Mouse (Mus musculus): ENCODE measurements at regions not wholly inside any gene's neighbourhood (a gene's known extent, or its start where the extent isn't known, plus 50 kb on each side); places are given as distances from the start of the nearest gene placed in this dataset.
A peak's percentile ranks its signal among the peaks of the same experiment; 100 is the strongest.

GRCm38 (mm10) chr14:31891500-31892185 lies 61.2 kb upstream of the Ankrd28 start:
- DNase-seq, result no peak

DNA sequence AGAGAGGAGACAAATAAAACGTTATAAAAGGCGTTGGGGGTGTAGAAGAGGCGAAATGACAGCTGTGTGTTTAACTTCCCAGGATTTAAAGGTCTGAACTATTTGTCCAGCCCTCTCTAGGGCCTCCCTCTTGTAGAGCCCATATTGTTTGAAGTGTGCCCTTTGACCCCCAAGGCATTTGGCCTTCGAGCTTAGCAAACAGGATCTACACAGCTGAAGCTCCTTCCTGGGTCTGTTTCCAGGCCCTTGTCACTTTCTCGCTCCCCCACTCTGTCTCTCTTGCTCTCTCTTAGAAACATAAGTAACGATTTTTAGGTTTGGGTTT lies 61.7 kb upstream of the Ankrd28 start:
- no peak for DNase-seq

- no peak for DNase-seq
Observed at GRCm38 (mm10) chr14:31896500-31896899, 66.0 kb upstream of the Ankrd28 start.

DNA sequence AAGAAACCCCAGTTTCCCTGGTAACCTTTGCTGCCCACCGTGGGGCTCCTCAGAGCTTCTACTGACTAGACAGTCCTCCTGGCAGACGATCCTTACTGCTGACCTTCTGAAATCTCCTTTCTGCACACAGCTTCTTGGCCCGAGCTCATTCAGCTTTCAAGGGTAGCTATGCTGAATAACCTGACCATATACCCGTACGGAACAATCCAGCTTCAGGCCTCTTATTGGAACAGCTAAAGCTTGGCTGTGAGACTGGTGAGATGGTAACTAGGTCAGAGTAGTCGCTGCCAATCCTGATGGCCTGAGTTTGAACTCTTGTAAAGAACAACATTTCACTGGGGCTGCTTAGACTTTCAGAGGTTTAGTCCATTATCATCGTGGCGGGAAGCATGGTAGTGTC lies 69.1 kb upstream of the Ankrd28 start:
- no peak for DNase-seq

DNA sequence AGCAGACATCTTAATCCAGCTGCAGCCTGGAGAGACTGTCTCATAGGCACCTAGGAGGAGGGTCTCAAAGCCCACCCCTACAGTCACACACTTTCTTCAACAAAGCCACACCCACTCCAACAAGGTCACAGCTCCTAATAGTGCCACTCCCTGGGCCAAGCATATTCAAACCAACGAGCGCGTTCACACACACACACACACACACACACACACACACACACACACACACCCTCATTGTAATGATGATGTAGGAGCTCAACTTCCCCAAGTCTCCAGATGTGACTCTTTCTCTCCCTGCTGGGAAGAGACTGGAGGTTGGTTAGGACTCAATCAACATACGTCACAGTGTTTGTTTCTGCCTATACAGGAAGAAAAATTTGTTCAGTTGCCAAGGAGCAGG lies 69.5 kb upstream of the Ankrd28 start:
- DNase-seq, result no peak

DNA sequence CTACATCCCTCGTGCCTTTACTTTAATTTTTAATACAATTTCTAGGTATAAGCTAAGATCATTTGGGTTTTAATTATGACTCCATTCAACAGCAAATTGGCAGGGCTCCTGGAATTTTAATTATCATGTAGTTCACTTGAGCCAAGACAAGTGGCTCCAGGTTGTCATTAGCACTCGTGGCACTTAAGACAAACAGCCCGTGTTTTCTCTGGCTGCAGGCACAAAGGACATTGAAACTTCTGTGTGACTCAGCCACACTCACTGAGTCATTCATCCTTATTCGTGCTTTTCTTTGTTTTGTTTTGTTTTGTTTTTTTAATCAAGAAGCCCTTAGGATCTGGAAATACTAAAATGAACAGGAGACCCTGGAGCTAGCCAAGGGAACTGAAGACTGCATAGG lies 71.5 kb upstream of the Ankrd28 start:
- no peak for DNase-seq

DNA sequence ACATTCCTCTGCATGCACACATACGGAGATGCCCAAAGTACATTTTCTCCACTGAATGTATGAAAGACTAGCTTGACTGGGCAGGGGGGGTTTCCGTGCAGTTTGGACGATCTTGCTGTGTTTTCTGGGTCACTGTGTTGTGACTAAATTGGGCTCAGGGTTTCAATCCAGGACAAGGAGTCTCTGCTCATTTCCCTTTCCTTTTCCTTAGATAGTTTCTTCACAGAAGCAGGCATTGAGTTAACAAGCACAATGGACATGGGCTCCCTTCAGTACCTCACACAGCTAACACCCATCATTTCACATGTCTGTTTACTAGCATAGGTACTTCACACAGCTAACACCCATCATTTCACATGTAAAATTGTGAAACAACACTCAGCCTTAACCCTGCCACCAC lies 73.2 kb upstream of the Ankrd28 start:
- no peak for DNase-seq

DNA sequence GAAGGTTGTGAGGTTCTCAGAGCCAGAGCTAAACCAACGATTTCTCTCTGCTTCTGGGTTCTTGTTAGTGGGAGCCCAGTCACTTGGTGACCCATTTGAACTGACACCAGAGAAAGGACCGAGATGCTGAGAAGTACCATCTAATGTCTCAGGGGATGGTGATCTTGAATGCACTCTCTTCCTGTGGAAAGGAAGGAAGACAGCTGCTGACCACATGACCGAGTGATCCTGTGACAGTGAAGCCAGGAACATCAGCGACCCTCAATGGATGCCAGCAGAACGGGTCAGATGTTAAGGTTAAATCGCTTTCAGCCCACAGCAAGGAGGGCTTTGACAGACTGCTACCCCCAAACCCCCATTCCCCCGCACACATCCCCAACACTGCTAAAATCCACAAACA lies 78.1 kb upstream of the Ankrd28 start:
- no peak for DNase-seq

DNA sequence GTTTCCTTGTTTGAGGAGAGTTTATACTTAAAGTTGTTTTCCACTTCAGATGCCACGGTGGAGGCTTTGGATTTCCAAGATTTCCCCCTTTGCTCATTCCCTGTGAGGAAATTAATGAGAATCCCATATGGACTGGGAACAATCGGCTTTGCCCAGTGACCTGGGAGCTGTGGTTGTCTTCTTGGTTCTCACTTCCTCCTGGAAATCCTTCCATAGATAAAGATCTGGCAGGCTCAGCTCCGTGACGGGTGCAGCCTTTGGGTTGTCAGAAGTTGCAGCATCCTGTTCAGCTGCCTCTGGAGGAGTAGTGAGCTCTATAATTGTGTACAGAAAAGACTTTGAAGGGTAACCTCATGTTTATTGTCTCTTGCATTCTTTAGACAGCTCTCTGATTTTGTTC lies 78.8 kb upstream of the Ankrd28 start:
- DNase-seq, result peak; percentile 60

- DNase-seq, result no peak
Observed at GRCm38 (mm10) chr14:31910809-31911208, 80.4 kb upstream of the Ankrd28 start.

- no peak for DNase-seq
Observed at GRCm38 (mm10) chr14:31918461-31918860, 88.0 kb upstream of the Ankrd28 start.

- no peak for DNase-seq
Observed at GRCm38 (mm10) chr14:31918921-31919320, 88.5 kb upstream of the Ankrd28 start.

DNA sequence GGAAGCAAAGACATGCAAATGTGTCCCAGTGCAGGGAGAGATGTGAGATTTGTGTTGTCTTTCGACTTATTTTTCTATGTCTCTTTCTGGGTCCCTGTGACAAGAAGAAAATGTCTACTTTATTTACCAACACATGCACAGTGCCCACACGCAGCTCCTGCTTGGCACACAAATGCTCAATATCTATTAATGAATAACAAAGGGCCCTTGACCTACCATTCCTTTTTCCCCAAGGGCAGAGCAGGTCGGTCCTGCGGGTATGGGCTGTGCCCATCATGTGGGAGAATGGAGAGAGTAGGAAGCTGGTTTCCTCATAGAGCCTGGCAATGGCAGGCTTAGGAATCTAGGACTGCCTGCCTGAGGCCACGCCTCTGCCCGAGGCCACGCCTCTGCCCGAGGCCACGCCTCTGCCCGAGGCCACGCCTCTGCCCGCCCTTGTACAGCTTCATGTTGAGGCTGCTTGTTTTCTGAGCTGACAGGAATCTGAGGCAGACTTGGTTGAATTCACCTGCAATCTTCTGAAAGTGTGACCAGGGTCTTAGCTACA lies 98.8 kb upstream of the Ankrd28 start:
- DNase-seq, result peak; percentile 69

- DNase-seq, result peak; percentile 94
Observed at GRCm38 (mm10) chr14:31930367-31930766, 98.4 kb upstream of the Galnt15 start.

- peak; percentile 59 for DNase-seq
Observed at GRCm38 (mm10) chr14:31931971-31932370, 96.8 kb upstream of the Galnt15 start.

DNA sequence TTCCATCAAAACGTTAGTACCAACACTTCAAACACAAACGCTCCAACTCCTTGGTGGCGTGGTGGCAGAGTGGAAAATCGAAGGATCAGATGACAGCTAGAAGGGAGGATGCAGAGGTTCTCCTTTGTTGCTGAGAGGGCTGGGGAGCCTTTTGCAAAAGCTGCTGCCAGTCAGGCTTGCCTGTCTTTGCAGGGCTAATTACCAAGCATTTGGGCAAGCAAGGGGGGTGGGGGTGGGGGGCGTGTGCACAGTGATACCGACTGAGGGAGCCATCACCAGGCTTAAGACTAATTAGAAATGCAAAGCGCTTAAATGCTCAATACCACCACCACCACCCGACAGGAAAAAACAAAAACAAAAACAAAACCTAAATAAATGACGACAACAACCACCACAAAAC lies 95.3 kb upstream of the Galnt15 start:
- no peak for DNase-seq

DNA sequence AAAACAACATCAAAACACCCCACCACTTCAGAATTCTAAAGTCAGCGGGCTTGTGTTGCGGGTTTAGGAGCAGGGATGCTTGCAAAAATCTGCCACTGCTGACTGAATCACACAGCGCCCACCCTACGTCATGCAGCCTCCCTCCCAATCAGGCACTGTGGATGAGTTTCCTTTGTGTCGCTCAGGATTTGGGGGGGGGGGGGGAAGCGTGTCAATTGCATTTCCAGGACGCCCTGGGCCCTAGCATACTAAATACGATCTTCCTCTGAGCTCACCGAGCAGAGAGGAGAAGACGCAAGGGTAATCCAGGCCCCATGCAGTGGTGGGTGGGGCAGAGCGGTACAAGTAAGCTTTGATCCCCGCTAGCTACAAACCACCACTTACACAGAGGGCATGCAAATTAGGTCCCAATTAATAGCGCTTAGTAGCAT lies 94.9 kb upstream of the Galnt15 start:
- DNase-seq, result peak; percentile 41

GRCm38 (mm10) chr14:31934321-31934720 lies 94.5 kb upstream of the Galnt15 start:
- peak; percentile 26 for DNase-seq

DNA sequence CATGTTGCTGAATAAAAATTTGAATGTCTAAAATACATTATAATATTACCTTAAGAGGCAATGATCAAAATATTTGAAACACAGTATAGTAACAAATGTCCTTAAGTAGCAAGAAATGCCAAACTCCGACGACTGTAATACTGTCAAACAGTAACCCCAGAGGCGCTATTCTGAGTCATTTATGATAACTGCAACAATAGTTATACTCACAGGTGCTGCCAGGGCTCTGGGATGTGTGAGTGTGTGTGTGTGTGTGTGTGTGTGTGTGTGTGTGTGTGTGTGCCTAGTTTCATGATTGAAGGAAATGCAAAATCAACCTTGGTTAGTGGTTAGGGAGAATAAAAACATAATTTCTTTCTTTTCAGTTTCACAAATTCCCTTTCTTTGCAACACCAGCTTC lies 94.0 kb upstream of the Galnt15 start:
- DNase-seq, result no peak

GRCm38 (mm10) chr14:31935411-31935810 lies 93.4 kb upstream of the Galnt15 start:
- DNase-seq, result no peak

GRCm38 (mm10) chr14:31936581-31936980 lies 92.2 kb upstream of the Galnt15 start:
- DNase-seq, result no peak

DNA sequence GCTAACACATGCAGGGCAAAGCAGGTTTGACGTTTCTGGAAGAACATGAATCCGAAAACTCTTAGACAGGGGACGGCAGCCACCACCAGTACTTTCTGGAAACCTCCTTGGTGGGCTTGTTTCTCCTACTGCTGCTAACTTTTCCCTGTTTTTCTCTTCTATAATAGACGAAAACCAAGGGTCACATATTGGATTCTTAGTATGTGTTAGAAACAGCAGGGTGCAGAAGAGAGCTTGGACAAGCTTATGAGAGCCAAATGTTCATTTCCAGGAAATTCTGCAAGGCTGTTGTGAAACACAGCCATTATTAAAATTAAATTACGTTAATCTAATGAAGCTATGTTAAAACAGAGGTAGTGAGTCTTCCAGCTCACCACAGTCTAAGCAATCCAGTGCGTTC lies 87.9 kb upstream of the Galnt15 start:
- no peak for DNase-seq

DNA sequence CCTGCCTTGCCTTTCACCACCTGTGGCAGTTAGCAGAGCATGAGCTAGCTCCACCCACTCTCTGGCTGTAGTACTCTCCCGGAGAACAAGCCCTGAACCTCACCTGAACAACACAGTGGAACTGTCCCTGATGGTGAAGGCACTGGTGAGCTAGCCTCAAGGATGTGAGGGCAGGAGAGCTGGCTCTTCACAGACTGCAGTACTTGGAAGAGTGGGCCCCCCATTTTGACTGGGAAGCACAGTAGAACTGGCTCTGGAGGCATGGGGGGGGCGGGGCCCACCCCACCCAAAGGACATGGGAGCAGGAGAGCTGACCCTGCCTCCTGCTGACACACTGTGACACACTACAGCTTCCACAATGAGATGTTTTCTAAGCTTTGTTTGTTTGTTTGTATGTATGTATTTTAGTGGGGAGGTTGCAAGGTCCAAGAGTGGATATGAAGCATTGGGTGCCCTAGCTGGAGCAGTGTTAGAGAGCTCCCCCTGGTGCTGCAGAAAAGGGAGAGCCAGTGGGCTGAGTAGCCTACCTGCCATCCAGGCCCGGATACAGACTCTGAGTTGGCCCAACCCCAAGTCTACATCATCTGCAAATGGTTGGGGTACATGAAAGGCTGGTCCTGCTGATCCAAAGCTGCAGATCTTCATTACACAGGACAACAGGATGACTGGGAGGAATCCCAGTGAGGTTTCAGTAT lies 86.4 kb upstream of the Galnt15 start:
- DNase-seq, result peak; percentile 74

- DNase-seq, result no peak
Observed at GRCm38 (mm10) chr14:31944682-31945081, 84.1 kb upstream of the Galnt15 start.

- peak; percentile 27 for DNase-seq
Observed at GRCm38 (mm10) chr14:31945125-31945524, 83.7 kb upstream of the Galnt15 start.
